Mouse (Mus musculus) brown adipose tissue, adult 24 weeks (tissue): Measurements from ENCODE around the gene Lif. TPM values are rescaled to one million over a fixed set of nuclear protein-coding genes. Genes with fewer than 3 reads are reported as not detected.

Experiments used
- H3K27ac ChIP-seq: fragments of 200-500 bp; replicated peaks from 2 replicates; pipeline ENCODE4 v1.5.1; 2012; ENCODE audit warnings: low read depth, mild to moderate bottlenecking, low read length
- H3K4me1 ChIP-seq: fragments of 200-500 bp; 2 replicates; pipeline ENCODE4 v1.6.1; 2012; ENCODE audit warnings: low read length, mixed read lengths; ENCODE audit not compliant: control insufficient read depth, insufficient read depth, insufficient read length
- H3K4me3 ChIP-seq: fragments of 200-500 bp; 2 replicates; pipeline ENCODE4 v1.5.1; 2012; ENCODE audit warnings: low read depth, mild to moderate bottlenecking, low read length, moderate library complexity; ENCODE audit not compliant: insufficient read depth
- polyA plus RNA-seq: library from polyadenylated mRNA; stranded (reverse); fragments of >200 nt; gene quantifications from 2 replicates; pipeline ENCODE4 v1.2.4, GENCODE M21; 2012; ENCODE audit not compliant: missing spikeins, insufficient read depth, insufficient read length

The Lif gene
- 0.36 TPM in 1 of 2 replicates, not detected in the other for polyA plus RNA-seq

DNA sequence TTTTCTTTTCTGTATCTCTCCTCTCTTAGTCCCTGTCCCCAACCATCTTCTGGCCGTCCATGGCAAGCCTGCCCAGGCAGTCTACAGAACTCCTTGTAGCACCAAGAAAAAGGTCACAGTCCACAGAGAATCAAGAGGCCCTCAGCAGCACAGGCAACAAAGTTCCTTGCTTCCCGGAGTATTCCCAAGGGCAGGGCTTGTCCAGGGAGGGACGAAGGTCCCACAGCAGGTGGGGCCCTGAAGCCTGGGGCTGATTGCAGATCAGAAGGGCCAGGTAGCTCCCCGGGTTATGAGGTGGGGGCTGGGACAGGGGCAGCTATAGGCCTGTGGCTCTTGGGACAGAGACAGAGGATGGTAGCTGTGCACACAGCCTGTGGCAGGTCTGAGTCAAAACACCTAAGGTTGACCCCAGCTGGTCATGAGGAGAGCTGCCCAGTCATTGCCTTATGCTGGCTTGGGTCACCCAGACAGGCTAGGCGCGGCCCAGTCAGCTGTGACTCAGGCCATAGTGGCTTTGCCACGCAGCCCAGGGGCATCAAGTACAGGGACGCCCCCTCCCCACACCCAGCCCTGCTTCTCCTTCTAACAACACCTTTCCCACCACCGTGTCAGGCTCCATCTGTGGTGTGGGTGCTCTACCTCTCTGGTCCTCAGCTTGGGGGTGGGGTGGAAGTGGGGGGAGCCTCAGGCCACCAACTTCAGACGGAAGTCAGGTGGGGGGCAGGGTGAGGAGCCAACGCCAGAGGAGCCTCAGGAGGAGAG, at the start of gene Lif:
TSS of gene Lif (plus strand) at position 712 of the 762 bp plus-strand sequence.
- Histone ChIP-seq H3K4me3 (no peak within 1 kb of the TSS), H3K27ac (no peak within 1 kb of the TSS), H3K4me1 (peaks cover 8% of the 10 kb centered on the region)

DNA sequence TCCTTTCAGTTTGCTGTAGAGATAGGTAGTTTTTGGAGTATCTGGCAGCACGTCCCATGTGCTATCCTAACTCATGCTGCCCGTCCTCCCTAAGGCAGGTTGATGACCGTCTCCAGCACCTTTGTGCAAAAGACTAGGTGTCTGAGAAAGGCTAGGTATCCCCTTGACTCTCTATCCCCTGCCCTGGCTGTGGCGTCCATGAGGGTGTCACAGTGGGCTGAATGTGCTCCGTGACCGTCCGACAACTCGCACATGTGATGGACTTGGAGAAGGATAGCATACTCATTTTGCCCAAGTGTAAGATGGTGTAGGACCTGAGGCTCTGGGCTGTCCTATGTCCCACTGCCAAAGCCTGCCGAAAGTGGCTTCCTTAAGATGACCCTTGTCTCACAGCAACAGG, 49.7 kb upstream of the Lif start:
- Histone ChIP-seq H3K4me1 (peaks cover 33% of the 10 kb centered on the region), H3K4me3 (no peak overlapping the region), H3K27ac (peak overlapping the region; percentile 67)

GRCm38 (mm10) chr11:4209556-4209955, 47.8 kb upstream of the Lif start:
- H3K4me1 ChIP-seq = peaks cover 21% of the 10 kb centered on the region
- no peak overlapping the region for H3K27ac ChIP-seq
- H3K4me3 ChIP-seq = no peak overlapping the region

- Histone ChIP-seq H3K27ac (no peak overlapping the region), H3K4me3 (no peak overlapping the region), H3K4me1 (peaks cover 25% of the 10 kb centered on the region)
Measured at GRCm38 (mm10) chr11:4210786-4211185, 46.6 kb upstream of the Lif start.

DNA sequence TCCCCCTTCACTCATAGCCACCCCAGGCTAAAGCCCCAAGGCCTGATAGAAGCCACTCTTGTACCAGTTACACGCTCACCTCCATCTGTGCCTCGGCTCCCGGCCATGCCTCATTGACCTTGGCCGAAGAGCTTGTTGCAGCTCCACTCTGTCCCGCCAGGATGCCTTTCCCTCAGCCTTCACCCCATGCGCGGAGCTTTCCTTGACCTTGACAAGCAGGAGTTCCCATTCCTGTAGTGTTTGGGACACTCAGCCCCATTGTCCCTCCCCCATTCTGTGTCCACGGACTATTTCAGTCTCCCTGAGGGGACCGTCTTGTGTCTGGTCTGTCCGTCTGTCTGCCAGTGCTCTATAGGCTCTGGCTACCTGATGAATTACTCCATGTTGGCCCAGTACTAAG, 44.2 kb upstream of the Lif start:
- peaks cover 13% of the 10 kb centered on the region for H3K4me1 ChIP-seq

GRCm38 (mm10) chr11:4214572-4214971, 42.8 kb upstream of the Lif start:
- Histone ChIP-seq H3K4me3 (no peak overlapping the region), H3K27ac (no peak overlapping the region), H3K4me1 (peaks cover 14% of the 10 kb centered on the region)

More for the DNA sequence above, 44.2 kb upstream of the Lif start:
- H3K4me3 ChIP-seq = no peak overlapping the region
- no peak overlapping the region for H3K27ac ChIP-seq

- Histone ChIP-seq H3K4me3 (no peak overlapping the region), H3K4me1 (peaks cover 14% of the 10 kb centered on the region), H3K27ac (0 out of 2 replicates have a peak overlapping the region, but pooled peaks have one; percentile 2)
Measured at GRCm38 (mm10) chr11:4215061-4215460, 42.3 kb upstream of the Lif start.

GRCm38 (mm10) chr11:4216248-4217000, 40.9 kb upstream of the Lif start:
- H3K4me3 ChIP-seq = no peak overlapping the region
- peaks cover 14% of the 10 kb centered on the region for H3K4me1 ChIP-seq
- peak overlapping the region; percentile 99 for H3K27ac ChIP-seq

- Histone ChIP-seq H3K4me1 (peaks cover 14% of the 10 kb centered on the region), H3K4me3 (peak within 1 kb of the TSS; percentile 65), H3K27ac (peak within 1 kb of the TSS; percentile 99)
Measured at GRCm38 (mm10) chr11:4217914-4218629, 39.3 kb upstream of the Lif start, which contains the start of gene Castor1. Gene Castor1, plus strand, starts transcription at chr11:4218225.

DNA sequence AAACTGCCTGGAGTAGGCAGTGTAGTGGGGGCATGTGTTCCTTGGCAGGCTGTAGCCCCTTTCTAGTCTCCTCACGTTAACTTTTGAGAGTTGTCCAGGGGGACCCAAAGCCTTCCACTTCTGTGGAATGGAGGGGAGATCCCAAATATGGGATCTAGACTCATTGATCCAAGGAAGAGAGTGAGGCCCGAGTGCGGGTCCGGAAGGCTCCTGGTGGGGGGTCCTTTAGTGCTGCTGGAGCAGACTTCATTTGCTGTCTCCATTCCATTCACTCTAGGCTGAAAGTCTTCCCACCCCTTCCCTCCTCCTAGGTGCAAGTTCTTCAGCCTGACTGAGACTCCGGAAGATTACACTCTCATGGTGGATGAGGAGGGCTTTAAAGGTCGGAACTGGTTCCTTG, 38.7 kb upstream of the Lif start:
- Histone ChIP-seq H3K4me3 (peak overlapping the region; percentile 65), H3K27ac (peak overlapping the region; percentile 75), H3K4me1 (peaks cover 14% of the 10 kb centered on the region)

DNA sequence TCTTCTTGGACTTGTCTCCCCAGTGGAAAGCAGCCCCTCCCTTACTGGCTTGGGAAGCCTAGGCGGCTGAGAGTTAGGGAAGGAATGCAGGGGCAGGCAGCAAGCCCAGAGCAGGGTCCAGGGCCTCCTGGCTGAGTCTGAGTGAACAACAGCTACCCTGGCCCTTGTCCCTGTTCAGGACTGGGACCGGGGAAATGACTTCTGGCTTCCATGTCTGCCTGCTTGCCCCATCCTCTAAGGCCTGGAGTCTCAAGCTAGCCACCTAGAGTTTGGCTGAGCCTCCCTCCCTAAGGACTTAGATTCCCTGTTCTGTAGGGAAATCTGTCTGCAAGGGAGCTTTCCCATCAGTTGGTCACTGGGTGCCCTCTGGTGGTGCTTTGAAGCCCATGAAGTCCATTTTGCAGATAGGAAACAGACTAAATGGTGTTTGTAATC, 38.0 kb upstream of the Lif start:
- Histone ChIP-seq H3K4me1 (peaks cover 14% of the 10 kb centered on the region), H3K4me3 (peak overlapping the region; percentile 65), H3K27ac (peak overlapping the region; percentile 75)

DNA sequence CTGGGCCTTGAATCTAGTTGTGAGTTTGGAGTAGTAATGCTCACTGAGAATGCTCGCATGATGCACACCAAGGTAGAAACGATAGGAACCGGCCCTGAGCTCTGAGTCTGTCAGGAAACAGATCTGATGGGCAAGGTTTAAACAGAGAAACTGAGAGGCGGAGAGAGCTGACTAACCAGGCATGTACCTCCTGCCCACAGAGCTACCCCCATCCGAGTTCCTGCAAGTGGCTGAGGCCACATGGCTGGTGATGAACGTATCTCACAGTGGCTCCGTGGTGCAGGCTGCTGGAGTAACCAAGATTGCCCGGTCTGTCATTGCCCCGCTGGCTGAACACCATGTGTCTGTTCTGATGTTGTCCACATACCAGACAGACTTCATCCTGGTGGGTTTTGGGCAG, 37.4 kb upstream of the Lif start:
- H3K4me3 ChIP-seq = no peak overlapping the region
- peaks cover 14% of the 10 kb centered on the region for H3K4me1 ChIP-seq
- H3K27ac ChIP-seq = no peak overlapping the region

- Histone ChIP-seq H3K4me1 (peaks cover 11% of the 10 kb centered on the region), H3K4me3 (no peak overlapping the region), H3K27ac (no peak overlapping the region)
Measured at GRCm38 (mm10) chr11:4220443-4221400, 36.6 kb upstream of the Lif start.
